Mouse (Mus musculus) myocyte (in vitro differentiated cells): Measurements from ENCODE around the gene Rbm4. TPM values are rescaled to one million over a fixed set of nuclear protein-coding genes. Genes with fewer than 3 reads are reported as not detected.

Experiments
- H3K27me3 ChIP-seq: one replicate; pipeline ENCODE4 v1.6.1; 2011; ENCODE audit not compliant: control insufficient read depth, insufficient read depth, insufficient read length
- H3K36me3 ChIP-seq: one replicate; pipeline ENCODE4 v1.6.1; 2011; ENCODE audit not compliant: control insufficient read depth, insufficient read depth
- H3K4me2 ChIP-seq: one replicate; pipeline ENCODE4 v1.6.1; 2011; ENCODE audit warnings: low read depth, control low read depth
- H3K4me3 ChIP-seq: one replicate; pipeline ENCODE4 v1.5.1; 2011; ENCODE audit warnings: mild to moderate bottlenecking, control low read depth, moderate library complexity
- H3K79me2 ChIP-seq: one replicate; pipeline ENCODE4 v1.6.1; 2011; ENCODE audit not compliant: control insufficient read depth, insufficient read depth
- H3ac ChIP-seq: one replicate; pipeline ENCODE4 v1.6.1; 2011; ENCODE audit not compliant: control insufficient read depth, insufficient read length
- CEBPB ChIP-seq: IDR thresholded peaks from 2 replicates; pipeline ENCODE4 v1.6.1; 2011; ENCODE audit warnings: mild to moderate bottlenecking, moderate library complexity; ENCODE audit not compliant: poor library complexity, insufficient read depth, severe bottlenecking
- E2F4 ChIP-seq: IDR thresholded peaks from one replicate; pipeline ENCODE4 v1.6.1; 2011; ENCODE audit warnings: mild to moderate bottlenecking, control low read depth, moderate library complexity; ENCODE audit not compliant: insufficient read depth
- MAX ChIP-seq: IDR thresholded peaks from one replicate; pipeline ENCODE4 v1.6.1; 2011; ENCODE audit warnings: low read depth, mild to moderate bottlenecking, control low read depth
- MYOD1 ChIP-seq, 3 experiments: IDR thresholded peaks; one replicate each; pipeline ENCODE4 v1.6.1; 2011; ENCODE audit warnings: control low read depth in 2 of 3, low read depth in 2 of 3, mild to moderate bottlenecking in 2 of 3, moderate library complexity in 1 of 3; ENCODE audit not compliant: insufficient read length in 2 of 3, control insufficient read depth in 1 of 3
- MYOG ChIP-seq, 3 experiments: IDR thresholded peaks; one replicate each; pipeline ENCODE4 v1.6.1; 2011; ENCODE audit warnings: control low read depth in 2 of 3, low read depth in 2 of 3, mild to moderate bottlenecking in 2 of 3; ENCODE audit not compliant: insufficient read length in 2 of 3, control insufficient read depth in 1 of 3, insufficient read depth in 1 of 3
- POLR2A ChIP-seq: IDR thresholded peaks from one replicate; pipeline ENCODE4 v1.6.1; 2011; ENCODE audit warnings: low read depth, mild to moderate bottlenecking, control low read depth, moderate library complexity; ENCODE audit not compliant: insufficient read length
- POLR2AphosphoS2 ChIP-seq: IDR thresholded peaks from one replicate; pipeline ENCODE4 v1.6.1; 2011; ENCODE audit warnings: low read depth, control low read depth; ENCODE audit not compliant: insufficient read length
- REST ChIP-seq: IDR thresholded peaks from one replicate; pipeline ENCODE4 v1.6.1; 2011; ENCODE audit warnings: mild to moderate bottlenecking, control low read depth, moderate library complexity; ENCODE audit not compliant: insufficient read depth, insufficient read length
- SRF ChIP-seq: IDR thresholded peaks from one replicate; pipeline ENCODE4 v1.6.1; 2011; ENCODE audit warnings: low read depth; ENCODE audit not compliant: control insufficient read depth, insufficient read length
- TCF12 ChIP-seq: IDR thresholded peaks from one replicate; pipeline ENCODE4 v1.6.1; 2011; ENCODE audit warnings: mild to moderate bottlenecking, control low read depth; ENCODE audit not compliant: poor library complexity, insufficient read depth, severe bottlenecking
- TCF3 ChIP-seq: IDR thresholded peaks from one replicate; pipeline ENCODE4 v1.6.1; 2011; ENCODE audit warnings: low read depth, control low read depth; ENCODE audit not compliant: insufficient read length
- USF1 ChIP-seq: IDR thresholded peaks from one replicate; pipeline ENCODE4 v1.6.1; 2011; ENCODE audit warnings: low read depth, mild to moderate bottlenecking, control low read depth, moderate library complexity
- polyA plus RNA-seq: library from polyadenylated mRNA; unstranded; fragments of >200 nt; fragmentation: generic; extraction: Trizol; gene quantifications from one replicate; pipeline ENCODE4 v1.2.1, GENCODE M21; 2012; ENCODE audit warnings: missing spikeins

The Rbm4 gene
- polyA plus RNA-seq, 1 experiment = 66.4 TPM

- Histone ChIP-seq H3K79me2 (no peaks in the 10 kb centered on the region), H3K4me3 (no peak overlapping the region), H3K27me3 (no peaks in the 10 kb centered on the region), H3ac (no peak overlapping the region), H3K36me3 (no peaks in the 10 kb centered on the region), H3K4me2 (no peak overlapping the region)
- TF ChIP-seq MYOD1 (IDR thresholded peaks at IDR 0.05; ENCODE audit: control insufficient read depth in 1 of 3, insufficient read length in 2 of 3, low read depth in 2 of 3) (no peak), CEBPB (no peak), MAX (no peak), REST (no peak)
Observed at GRCm38 (mm10) chr19:4744026-4744425, 49.7 kb downstream of the Rbm4 start.

- Histone ChIP-seq H3K79me2 (no peaks in the 10 kb centered on the region), H3K36me3 (no peaks in the 10 kb centered on the region), H3K4me2 (no peak overlapping the region), H3K27me3 (no peaks in the 10 kb centered on the region), H3ac (no peak overlapping the region), H3K4me3 (no peak overlapping the region)
- TF ChIP-seq E2F4 (no peak), CEBPB (no peak), MAX (no peak), TCF12 (no peak), POLR2AphosphoS2 (no peak), USF1 (no peak)
Observed at GRCm38 (mm10) chr19:4743524-4743923, 50.2 kb downstream of the Rbm4 start.

- Histone ChIP-seq H3K36me3 (no peaks in the 10 kb centered on the region), H3ac (no peak overlapping the region), H3K4me3 (no peak overlapping the region), H3K4me2 (no peak overlapping the region), H3K27me3 (no peaks in the 10 kb centered on the region), H3K79me2 (no peaks in the 10 kb centered on the region)
- TF ChIP-seq E2F4 (no peak), POLR2A (no peak), USF1 (no peak), SRF (no peak), MYOG (IDR thresholded peaks at IDR 0.05; ENCODE audit: control insufficient read depth in 1 of 3, insufficient read depth in 1 of 3, insufficient read length in 2 of 3, low read depth in 2 of 3) (no peak), REST (no peak), MYOD1 (IDR thresholded peaks at IDR 0.05; ENCODE audit: control insufficient read depth in 1 of 3, insufficient read length in 2 of 3, low read depth in 2 of 3) (no peak), MAX (no peak), TCF12 (no peak), POLR2AphosphoS2 (no peak), TCF3 (no peak), CEBPB (no peak)
Observed at GRCm38 (mm10) chr19:4742229-4742628, 51.5 kb downstream of the Rbm4 start.

- Histone ChIP-seq H3K4me3 (no peak overlapping the region), H3K79me2 (no peaks in the 10 kb centered on the region), H3ac (no peak overlapping the region), H3K36me3 (no peaks in the 10 kb centered on the region), H3K4me2 (peak overlapping the region; percentile 18), H3K27me3 (no peaks in the 10 kb centered on the region)
- TF ChIP-seq TCF12 = no peak
- no peak for TF ChIP-seq E2F4
- no peak for TF ChIP-seq POLR2AphosphoS2
- TF ChIP-seq POLR2A = no peak
- TF ChIP-seq MYOD1 (IDR thresholded peaks at IDR 0.05; ENCODE audit: control insufficient read depth in 1 of 3, insufficient read length in 2 of 3, low read depth in 2 of 3) = no peak
- TF ChIP-seq MYOG (IDR thresholded peaks at IDR 0.05; ENCODE audit: control insufficient read depth in 1 of 3, insufficient read depth in 1 of 3, insufficient read length in 2 of 3, low read depth in 2 of 3) = no peak
- TF ChIP-seq USF1 = no peak
- TF ChIP-seq MAX = no peak
- TF ChIP-seq TCF3 = no peak
- no peak for TF ChIP-seq REST
- TF ChIP-seq CEBPB = no peak
- TF ChIP-seq SRF = no peak
Observed at GRCm38 (mm10) chr19:4741482-4741881, 52.2 kb downstream of the Rbm4 start.

- Histone ChIP-seq H3K4me3 (no peak overlapping the region), H3K79me2 (no peaks in the 10 kb centered on the region), H3K36me3 (no peaks in the 10 kb centered on the region), H3ac (no peak overlapping the region), H3K4me2 (no peak overlapping the region), H3K27me3 (no peaks in the 10 kb centered on the region)
- TF ChIP-seq SRF = no peak
- TF ChIP-seq E2F4 = no peak
- TF ChIP-seq CEBPB = no peak
- TF ChIP-seq POLR2A = no peak
- TF ChIP-seq MYOD1 (IDR thresholded peaks at IDR 0.05; ENCODE audit: control insufficient read depth in 1 of 3, insufficient read length in 2 of 3, low read depth in 2 of 3) = no peak
- no peak for TF ChIP-seq MYOG (IDR thresholded peaks at IDR 0.05; ENCODE audit: control insufficient read depth in 1 of 3, insufficient read depth in 1 of 3, insufficient read length in 2 of 3, low read depth in 2 of 3)
- no peak for TF ChIP-seq TCF3
- no peak for TF ChIP-seq TCF12
- TF ChIP-seq REST = no peak
- TF ChIP-seq POLR2AphosphoS2 = no peak
- no peak for TF ChIP-seq USF1
- TF ChIP-seq MAX = no peak
Observed at GRCm38 (mm10) chr19:4739762-4740161, 53.9 kb downstream of the Rbm4 start.
